Mouse (Mus musculus) yolk sac, embryonic 10.5 days (tissue): ENCODE results near the gene Prdm5.

Experiments used
- DNase-seq: peaks from one replicate; pipeline ENCODE4 v3.0.0-alpha.2; 2017; ENCODE audit warnings: low spot score

The Prdm5 gene

DNA sequence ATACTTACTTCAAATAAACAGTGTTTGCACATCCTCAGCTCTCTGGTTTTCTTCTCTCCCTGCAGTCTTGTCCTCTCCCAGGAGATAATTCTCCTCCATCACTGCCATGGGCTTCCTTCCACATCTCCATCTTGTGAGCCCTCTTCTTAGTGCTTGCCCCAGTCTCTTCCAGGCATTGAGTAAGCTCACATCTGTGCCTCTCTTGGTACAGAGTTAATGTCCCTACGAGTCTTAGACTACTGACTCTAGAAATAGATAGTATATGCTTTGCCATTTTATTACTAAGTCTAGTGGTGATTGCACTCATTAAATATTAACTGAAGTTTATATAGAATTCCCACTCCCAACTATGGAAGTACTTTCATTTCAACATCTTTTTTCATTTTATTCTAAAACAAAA, 154.0 kb downstream of the Prdm5 start:
- no peak for DNase-seq

DNA sequence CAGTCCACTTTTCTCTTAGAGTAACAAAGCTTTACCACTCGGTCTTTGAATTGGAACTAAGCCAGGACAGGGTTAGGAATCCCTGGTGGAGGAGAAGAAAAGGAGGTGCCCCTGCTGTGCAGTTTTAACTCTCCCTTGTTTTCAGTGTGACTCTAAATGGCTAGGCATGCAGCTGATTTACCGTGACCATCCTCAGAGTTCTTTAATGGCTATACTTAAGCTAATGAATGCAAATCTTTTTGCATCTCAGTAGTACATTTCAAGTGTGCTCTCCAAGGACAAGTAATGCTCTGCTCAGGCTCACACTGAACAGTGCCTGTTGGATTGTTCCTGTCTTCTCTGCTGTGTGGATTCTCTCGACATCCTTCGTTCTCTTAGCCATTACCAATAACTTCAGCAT, 154.4 kb downstream of the Prdm5 start:
- no peak for DNase-seq

DNA sequence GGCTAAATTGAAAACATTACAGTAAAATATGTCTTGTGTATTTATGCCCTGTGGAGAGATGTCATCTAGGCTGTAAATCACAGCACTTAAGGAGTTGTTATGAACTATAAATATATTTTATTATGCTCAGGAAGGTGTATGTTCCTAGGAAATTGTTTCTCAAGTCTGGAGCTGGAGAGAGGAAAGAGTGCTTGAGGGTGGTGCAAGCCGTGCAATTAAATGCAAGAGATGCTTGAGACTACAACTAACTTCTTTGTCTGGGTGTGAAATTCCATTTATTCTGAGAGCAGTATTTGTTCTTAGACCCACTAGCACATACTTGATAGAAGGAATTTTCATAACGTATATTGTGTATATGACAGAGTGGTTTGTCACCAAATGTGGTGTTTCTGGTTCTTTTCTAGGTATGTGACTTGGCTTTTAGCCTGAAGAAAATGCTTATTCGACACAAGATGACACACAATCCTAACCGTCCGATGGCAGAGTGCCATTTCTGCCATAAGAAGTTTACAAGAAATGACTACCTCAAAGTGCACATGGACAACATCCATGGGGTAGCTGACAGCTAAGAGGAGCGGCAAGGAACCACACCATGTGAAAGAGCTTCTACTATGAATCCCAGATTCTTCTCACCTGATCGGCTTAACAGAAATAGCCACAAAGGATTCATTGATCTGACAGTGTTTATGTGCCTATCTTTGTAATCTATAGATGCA, 156.9 kb downstream of the Prdm5 start:
- DNase-seq, result no peak

DNA sequence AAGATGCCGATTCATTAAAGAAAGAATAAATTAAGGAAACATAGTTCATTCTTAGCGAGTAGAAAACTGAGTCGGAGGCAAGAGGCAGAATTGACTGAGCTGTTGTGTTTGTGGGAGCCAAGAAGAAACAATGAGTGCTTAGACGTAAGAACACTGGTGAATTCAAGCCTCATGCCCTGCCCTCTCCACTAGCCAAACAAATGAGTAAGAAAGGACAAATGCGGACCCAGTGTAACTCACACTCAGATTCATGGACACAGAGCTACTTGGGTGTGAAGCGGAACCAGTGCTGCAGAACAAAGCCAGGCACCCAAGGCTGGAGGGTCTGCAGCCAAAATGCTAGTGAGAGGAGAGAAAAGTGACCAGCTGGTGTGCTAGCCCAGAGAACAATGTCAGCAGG, 171.7 kb downstream of the Prdm5 start:
- no peak for DNase-seq

DNA sequence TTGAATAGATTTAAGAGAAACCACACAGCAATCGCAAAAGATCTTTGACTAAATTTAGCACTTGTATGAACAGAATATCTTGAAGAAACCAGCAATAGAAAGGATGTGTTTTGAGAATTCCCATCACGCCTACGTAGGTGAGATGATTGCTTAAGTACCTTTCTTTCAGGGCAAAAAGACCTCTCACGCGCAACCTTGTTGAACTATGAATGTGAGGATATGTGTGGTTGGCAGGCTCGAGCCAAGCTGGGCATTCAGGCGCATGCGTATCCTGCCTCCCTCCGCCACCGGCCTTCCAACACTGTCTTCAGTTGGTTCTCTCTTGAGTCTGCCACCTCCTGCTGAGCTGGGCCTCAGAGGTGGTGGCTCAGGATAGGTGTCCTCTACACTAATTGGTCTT, 173.5 kb downstream of the Prdm5 start, which contains the start of gene 4930544G11Rik:
Gene 4930544G11Rik, plus strand, starts transcription at position 301 of the 400 bp plus-strand sequence.
- no peak for DNase-seq

DNA sequence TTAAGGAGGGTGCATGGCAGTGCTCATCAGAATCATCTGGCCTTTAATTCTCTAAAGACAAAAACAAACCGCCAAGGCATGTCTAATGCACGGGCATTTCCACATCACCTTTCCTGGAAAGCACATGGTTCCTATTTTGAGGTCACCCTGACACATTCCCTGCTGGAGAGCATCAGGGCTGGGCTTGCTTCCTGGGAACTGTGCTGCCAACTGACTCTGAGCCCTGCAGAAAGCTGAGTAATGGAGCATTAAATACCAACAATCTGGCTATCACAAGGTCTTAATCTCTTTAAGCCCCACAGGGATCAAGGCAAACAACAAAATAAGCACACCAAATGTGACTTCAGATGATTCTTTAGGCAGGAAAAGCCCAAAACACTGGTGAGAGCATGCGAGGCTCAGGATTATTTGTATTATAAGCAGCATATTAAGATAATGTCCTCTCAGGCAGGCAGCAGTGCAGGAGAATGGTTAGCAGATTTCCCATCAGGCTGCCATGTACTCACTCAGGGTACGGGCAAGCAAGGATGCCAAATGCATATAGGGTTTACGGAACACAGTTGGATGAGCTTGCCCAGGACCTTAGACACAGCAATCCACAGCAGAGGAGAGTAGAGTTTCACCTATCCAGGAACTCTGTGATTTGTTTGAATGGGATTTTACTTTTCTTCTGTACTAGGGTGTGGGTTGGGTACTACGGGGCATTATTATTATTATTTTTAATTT, 190.8 kb downstream of the Prdm5 start:
- no peak for DNase-seq

DNA sequence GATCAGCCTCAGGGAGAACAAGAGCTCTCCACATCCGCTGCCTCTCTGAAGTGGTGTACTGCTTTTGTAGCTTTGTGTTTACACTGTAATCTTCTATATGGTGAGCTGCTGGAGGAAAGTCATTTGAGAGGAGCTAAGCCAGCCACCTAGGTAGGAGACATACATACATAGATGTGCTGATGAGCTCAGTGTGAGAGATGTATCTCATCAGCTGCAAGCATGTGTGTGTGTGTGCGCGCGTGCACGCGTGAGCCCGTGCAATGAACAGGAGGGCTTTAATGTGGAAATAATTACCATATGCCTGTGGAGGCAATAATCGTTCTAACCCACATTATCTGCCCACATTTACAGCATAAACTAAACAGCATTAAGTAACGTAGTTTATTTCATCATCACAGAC, 191.6 kb downstream of the Prdm5 start:
- no peak for DNase-seq
